Mouse (Mus musculus): Measurements from ENCODE around the gene Tnrc6c.

The Tnrc6c gene

DNA sequence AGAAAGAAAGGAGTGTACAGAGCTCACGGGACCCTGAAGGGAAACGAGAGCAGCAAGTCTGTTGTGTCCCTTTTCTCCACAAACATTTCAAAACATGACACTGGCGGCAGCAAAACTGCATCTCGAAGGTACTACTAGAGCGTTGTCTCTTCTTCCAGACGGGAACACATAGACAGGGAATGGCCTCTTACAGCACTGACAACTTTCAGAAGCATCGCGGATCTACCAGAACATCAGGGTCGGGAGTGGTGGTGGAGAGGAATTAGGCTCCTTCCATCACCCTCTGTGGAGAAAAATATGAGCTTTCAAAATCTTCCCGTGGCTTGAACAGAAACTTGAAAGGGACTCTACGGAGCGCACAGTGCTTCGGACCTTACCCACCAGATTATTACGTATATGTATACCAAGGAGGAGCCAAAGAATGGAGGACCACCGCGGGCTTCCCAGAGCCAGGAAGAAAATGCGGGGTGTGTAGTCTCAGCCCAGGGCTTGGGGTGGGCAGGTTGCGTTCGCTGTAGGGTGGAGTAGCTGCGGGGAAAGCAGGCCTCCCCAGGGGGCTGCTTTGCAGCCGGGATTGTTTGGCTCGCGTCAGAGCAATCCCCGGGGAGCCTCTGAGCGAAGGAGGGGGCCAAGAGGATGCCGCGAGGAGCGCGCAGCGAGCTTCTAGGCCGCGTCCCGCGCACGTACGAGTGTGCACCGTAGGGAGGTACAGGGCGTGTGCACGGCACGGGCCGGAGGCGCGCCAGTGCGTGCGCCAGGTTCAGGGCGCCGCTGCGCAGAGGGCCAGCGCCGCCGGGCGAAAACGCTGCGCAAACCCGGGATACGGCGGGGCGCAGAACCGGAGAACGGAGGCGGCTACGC, at the start of gene Tnrc6c:
TSS of gene Tnrc6c (plus strand) at position 799 of the 861 bp plus-strand sequence.
- DNase-seq = peak; percentile 91

- DNase-seq = no peak
Measured at GRCm38 (mm10) chr11:117606137-117606536, 48.0 kb upstream of the Tnrc6c start.

DNA sequence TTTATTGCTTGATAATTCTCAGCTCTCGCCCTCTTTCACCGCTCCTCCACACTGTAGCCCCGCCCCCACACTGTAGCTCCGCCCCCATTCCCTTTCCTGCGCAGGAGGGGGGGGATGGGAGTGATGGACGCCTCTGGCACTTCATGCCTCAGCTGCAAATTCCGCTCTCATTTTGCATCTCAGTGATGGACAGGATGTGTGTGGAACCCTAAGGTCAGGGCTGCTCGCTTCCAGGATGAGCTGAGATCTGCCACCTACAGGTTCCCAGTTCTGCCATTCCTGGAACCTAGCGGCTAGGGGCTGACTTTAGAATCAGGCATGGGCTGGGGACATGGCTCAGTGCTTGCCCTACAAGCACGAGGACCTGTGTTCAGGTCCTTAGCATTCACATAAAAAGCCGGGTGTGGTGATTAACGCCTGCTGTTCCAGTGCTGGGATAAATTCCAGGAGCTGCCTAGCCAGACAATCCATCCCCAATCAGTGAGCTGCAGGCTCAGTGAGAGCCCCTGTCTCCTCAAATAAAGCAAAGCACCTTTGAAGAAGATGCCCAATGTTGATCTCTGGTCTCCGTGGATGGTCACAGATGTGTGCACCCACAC, 47.4 kb upstream of the Tnrc6c start:
- no peak for DNase-seq

DNA sequence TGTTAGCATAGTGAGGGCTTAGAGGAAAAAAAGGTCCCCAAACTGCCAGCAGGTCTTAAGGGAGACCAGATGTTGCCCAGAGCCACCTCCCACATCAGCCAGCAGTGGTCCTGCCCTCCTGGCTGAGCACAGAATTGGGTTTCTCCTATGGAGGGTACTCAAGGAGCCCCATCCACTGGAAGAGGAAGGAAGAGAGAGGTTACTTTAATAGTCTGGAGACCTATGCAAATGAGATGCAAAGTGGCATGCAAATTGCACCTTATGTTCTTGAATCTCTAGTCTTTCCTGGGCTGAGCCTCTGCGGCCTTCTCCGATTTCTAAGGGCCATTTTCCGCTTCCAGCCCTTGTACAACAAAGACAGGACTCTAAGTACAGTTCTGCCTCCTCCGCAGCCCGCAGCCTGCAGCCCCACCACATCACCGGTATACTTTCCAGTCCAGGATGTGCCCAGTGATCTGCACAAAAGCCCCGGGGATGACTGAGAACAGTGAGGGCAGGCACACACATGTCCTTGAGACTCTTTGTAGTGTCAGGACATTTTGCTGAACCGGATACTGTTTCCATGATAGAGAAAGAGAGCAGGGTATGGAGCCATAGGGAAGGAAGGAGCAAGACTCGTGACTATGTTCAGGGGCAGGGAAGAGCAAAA, 45.8 kb upstream of the Tnrc6c start:
- DNase-seq = no peak

DNA sequence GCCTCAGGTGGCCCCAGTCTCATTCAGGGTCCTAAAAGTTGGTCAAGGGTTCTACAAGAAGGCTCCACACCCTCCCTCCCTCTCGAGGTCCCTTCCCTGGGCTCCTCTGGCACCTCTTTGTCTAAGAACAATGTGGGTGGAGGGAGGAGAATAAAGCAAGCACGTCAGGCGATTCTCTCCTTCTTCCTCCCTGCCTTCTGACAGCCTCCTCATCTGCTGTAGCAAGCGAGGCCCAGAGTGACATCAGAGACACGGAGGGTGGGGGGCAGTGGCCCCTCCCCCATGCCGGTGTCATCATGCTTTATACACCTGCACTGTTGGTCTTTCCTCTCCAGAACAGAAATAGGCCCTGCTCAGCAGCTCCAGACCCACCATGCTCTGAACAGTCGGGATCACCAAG, 45.1 kb upstream of the Tnrc6c start:
- DNase-seq = no peak

DNA sequence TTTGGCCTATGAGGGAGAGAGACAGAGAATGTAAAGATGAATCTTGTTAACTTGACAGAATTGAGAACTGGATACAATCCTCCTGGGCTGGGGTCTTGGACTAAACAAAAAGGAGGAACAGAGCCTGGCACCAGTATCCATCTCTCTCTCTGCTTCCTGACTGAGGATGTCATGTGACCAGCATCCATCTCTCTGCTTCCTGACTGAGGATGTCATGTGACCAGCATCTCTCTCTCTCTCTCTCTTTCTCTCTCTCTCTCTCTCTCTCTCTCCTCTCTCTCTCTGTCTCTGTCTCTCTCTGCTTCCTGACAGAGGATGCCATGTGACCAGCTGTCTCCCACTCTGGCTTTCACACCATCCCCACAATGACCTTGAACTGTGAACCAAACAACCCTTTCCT, 43.5 kb upstream of the Tnrc6c start:
- DNase-seq = no peak

- no peak for DNase-seq
Measured at GRCm38 (mm10) chr11:117611068-117611467, 43.0 kb upstream of the Tnrc6c start.

- DNase-seq = no peak
Measured at GRCm38 (mm10) chr11:117611860-117612259, 42.2 kb upstream of the Tnrc6c start.

DNA sequence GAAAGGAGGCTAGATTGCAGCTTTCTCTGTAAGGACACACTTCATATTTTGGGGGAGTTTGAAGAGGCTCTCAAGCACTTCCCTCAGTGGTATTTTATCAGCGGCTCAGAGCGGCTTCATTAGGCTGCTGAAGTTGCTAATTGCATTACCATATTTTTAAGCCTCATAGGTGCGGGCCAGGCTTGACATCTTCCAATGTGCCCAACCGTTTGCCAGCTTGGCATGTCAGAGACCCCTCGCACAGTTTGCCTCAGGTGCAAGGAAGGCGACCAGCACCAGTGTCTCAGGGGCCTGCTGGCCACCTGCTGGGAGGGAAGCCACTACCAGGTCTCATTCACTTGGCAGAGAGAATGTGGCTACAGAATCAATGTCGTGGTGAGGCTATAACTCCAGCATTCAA, 41.2 kb upstream of the Tnrc6c start:
- no peak for DNase-seq

DNA sequence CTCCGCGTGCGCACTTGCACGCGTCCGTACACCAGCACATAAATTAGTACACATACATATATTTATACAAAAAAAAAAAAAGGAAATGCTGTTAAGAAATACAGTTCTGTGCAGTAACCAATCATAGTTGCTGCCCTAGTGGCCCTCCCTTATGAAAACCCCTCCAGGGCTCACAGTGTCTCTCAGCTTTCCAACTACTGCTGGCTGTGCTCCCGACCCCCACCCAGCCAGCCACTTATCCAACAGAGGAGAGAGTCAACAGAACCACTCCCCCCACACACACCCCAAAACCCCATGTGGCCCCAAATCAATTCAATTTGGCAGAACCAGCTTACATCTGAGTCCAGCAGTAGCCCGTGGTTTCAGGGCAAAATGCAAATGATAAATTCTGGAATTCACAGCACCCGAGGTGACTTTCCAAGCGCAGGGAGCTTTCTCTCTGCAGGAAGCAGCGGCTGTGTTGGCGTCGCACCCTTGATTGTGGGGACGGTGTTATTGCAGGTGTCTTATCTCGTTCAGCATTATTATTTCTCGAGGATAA, 36.7 kb upstream of the Tnrc6c start:
- no peak for DNase-seq

DNA sequence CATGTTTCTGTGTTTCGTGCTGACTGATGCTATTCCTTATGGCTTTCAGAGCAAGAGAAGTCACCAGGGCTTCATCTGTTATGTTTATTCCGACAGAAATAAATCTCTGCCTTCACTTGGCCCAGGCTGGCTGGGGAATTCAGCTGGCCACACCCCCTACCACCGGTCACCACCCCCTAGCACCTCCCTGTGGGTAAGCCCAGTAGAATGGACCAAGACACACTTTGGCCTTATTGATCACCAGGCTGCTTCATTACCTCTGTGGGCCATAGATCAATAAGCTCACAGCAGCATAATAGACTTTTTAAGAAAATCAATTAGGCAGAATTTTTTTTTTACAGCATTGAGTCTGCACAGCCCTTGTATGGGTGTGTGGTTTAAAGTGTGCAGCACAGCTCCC, 35.9 kb upstream of the Tnrc6c start:
- DNase-seq = no peak

- DNase-seq = no peak
Measured at GRCm38 (mm10) chr11:117618774-117619173, 35.3 kb upstream of the Tnrc6c start.

DNA sequence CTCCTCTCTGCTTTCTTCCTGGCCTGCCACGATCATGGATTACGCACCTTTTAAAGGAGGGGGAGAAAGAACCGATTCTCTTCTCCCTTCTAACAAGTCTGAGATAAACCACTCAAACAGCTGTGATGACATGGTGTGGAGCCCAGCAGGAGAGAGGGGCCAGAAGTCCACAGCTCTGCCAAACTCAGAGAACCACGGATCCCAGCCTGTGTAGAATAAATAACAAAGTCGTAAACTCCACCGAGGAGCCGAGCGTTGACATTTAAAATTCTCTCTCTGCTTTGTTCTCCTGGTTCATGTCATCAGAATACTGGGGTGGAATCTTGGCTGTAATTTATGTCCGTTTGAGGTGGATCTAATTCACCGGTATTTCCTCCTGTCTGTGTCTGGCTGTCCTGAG, 34.5 kb upstream of the Tnrc6c start:
- no peak for DNase-seq

- DNase-seq = no peak
Measured at GRCm38 (mm10) chr11:117625196-117625595, 28.9 kb upstream of the Tnrc6c start.

- DNase-seq = peak; percentile 68
Measured at GRCm38 (mm10) chr11:117626557-117626956, 27.5 kb upstream of the Tnrc6c start.

DNA sequence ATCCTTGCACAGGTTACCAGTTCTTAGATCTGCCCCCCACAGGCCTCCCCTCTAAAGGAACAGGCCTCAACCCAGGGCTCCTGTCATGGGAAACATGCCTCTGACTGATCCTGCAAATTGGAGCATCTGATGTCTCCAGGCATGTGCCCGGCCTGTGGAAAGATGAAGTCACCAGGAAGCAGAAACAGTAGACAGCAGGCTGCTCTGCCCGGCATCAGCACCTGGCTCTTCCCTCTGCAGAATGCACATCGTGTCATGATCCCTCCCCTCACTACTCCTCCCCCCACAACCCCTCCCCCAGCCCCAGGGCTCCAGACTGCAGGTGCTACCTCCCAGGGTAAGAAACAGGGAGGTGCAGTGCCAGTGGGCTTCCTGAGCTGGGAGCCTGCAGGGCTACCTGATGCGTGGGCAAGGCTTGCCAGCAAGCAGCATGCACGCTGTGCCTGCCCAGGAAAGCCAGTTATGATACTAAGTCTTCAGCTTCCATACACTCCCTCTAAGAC, 27.0 kb upstream of the Tnrc6c start:
- DNase-seq = peak; percentile 83

DNA sequence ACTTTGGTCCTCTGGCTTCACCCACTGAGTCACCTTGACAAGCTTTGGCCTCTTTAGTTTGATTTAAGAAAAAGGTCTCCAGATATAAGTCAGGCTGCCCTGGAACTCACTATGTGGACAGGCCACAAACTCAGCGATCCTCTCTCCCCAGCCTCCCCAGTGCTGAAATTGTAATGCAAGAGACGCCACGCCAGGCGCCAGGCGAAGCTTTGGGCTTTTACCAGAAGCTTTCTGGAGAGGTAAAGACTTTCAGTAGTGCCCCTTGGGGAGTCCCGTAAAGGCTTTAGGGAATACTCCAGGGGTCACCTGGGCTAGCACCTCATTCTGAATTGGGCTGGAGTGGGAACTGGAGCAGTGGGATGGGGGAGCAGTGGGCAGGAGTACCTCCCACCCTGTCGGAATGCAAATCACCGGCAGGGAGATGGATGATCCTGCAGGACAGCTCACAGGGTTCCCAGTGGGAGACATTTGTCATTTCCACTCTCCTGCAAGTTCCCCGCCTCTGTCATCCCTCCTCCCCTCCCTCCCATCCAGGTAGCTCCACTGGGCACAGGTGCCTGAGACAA, 26.3 kb upstream of the Tnrc6c start:
- no peak for DNase-seq

DNA sequence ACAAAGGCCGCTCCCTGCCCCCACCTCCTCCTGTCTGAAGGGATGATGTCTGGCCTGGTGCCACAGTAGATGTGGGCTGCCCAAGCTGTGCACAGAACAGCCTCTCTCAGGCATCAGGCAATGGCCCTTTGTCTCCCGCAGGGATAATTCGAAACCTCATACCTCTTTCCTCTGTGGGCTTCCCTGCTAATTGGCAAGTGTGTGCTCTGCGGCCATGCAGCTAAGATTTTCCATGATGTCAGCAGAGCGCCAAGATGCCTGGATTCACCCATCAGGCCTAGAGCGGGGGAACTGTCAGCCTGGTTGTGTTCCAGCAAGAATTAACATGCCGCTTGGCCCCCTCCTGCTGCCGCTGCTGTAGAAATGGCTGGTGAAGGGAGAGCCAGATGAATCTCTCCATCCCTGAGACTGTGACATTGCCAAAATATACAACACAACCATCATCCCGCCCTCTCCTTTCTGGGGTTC, 25.7 kb upstream of the Tnrc6c start:
- DNase-seq = peak; percentile 94

DNA sequence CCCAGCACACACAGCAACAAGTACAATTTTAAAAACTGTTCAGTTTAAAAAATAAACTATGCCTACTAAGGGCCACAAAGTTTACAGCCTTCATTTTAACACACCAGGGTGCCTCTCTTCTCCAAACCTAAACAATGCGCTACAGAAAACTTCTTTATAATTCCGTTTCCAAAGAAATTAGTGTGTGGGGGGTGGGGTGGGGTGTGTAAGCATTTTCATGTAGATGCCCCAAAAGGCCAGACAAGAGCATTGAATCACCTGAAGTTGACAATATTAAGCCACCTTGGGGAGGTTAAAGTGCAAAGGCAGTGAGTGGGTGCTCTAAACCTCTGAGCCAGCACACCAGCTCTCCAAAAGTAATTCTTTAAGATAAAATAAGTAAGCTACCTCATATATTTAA, 24.2 kb upstream of the Tnrc6c start:
- no peak for DNase-seq

GRCm38 (mm10) chr11:117630868-117631565, 23.1 kb upstream of the Tnrc6c start:
- DNase-seq = no peak

- no peak for DNase-seq
Measured at GRCm38 (mm10) chr11:117633310-117633709, 20.8 kb upstream of the Tnrc6c start.

GRCm38 (mm10) chr11:117638386-117638785, 15.7 kb upstream of the Tnrc6c start:
- no peak for DNase-seq
